Mouse (Mus musculus): Measurements from ENCODE around the gene Oard1. TPM values are rescaled to one million over a fixed set of nuclear protein-coding genes. Genes with fewer than 3 reads are reported as not detected.

Gene Oard1
- 10 to 100 TPM; 81.7 to 98.8 TPM for polyA plus RNA-seq (2017; shearing (Covaris generic))

DNA sequence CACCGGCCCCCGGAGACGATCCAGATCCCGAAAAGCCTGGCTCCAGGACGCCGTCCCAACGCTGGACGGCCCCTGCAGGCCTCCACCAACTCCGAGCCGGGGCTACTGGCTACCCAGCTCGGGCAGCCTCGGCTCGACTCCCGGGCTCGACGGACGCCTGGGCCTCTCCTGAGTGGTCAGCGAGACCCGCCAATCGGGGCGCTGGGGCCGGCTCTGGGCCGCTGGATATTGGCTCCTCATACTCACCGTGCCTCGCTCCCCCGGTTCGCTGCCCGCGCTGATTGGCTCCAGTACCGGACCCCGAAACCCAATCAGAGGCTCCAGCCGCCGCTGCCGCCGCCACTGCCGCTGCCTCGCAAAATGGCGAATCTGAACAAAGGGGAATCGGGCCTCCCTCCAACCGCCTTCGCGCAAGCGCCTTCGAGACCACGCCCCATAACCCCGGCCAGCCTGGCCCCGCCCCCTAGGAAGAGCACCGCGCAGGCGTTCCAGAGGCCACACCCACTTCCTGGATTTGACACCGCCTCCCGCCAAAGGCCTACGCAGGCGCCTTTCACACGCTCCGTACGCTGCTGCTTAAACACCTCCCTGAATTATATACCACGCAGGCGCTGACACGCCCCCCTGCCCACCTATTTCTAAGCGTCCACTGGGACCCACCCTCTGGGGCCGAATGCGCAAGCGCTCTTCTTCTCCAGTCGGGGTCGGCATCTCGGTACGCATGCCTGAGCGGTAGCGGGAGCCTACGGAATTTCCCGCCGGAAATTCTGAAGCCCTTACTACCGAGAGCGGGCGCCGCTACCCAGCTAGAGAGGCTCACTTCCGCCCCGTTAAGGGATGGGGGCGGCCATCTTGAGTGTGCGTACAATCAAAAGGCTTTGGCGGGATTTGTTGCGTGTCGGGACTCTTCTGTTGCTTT lies at the start of gene Oard1, which contains the start of gene Nfya:
TSS of gene Oard1 (plus strand) at position 635 of the 919 bp plus-strand sequence.
TSS of gene Nfya (minus strand) at position 527 of the 919 bp plus-strand sequence.
- peak; percentile 77 for ATAC-seq

DNA sequence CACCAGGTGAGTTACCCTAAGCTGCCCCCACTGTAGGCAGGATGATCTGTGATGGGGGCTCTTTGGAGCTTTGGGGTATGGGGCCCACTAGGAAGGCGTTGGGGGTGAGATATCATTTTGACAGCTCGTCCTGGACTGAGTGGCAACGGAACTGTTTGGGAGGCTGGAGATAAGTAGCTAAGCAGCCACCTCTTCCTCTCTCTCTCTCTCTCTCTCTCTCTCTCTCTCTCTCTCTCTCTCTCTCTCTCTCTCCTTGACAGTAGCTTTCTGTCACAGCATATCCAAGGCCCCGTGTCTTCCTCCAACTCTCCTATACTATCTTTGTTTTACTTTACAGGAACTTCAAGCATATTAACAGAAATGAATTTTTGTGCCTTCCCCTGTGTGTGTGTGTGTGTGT lies 49.4 kb upstream of the Oard1 start:
- no peak for ATAC-seq

- no peak for ATAC-seq
Observed at GRCm38 (mm10) chr17:48362346-48362745, 47.5 kb upstream of the Oard1 start.

GRCm38 (mm10) chr17:48362966-48363365 lies 46.8 kb upstream of the Oard1 start:
- no peak for ATAC-seq

DNA sequence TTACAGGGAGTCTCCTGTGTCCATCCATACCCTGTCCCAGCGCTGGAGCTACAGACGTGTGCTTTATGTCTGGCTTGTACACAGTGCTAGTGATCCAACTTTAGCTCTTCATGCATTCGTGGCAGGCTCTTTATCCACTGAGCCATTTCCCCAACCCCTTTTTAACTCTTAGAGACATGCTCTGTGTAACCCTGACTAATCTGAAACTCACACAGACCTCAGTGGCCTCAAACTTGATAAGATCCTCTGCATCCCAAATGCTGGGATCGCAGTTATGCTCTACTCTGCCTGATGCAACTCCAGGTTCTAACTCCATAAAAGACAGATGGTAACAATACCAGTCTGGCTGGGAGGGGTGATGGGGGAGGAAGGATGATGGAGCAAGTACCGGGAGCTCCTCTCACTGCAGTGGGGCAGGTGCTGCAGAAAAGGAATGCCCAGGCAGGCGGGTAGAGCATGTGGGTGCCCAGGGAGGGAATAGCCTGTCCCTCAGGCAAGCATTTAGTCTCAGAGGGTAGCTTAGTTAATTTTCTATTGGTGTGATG lies 46.3 kb upstream of the Oard1 start:
- no peak for ATAC-seq

GRCm38 (mm10) chr17:48365511-48366155 lies 44.2 kb upstream of the Oard1 start:
- no peak for ATAC-seq

DNA sequence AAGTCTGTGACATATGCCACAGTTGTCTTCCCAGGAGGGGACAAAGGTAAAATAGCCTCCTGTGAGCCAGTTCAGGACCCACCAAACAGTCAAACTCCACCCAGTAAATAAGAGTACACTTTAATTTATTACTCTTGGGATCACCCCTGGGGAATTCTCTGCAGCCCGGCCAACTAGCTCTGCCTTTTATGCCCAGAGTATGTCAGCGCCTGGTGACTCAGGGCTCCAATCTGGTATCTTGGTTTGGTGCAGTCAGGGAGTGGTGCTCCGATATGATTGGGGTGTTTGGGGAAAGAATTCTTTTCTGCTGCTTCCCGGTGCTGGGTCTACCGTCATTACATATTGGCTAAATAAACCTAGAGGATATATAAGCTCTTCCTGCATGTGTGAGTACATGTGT lies 43.0 kb upstream of the Oard1 start:
- ATAC-seq = no peak

GRCm38 (mm10) chr17:48371621-48372020 lies 38.2 kb upstream of the Oard1 start:
- ATAC-seq = no peak

GRCm38 (mm10) chr17:48372987-48373386 lies 36.8 kb upstream of the Oard1 start:
- ATAC-seq = no peak

DNA sequence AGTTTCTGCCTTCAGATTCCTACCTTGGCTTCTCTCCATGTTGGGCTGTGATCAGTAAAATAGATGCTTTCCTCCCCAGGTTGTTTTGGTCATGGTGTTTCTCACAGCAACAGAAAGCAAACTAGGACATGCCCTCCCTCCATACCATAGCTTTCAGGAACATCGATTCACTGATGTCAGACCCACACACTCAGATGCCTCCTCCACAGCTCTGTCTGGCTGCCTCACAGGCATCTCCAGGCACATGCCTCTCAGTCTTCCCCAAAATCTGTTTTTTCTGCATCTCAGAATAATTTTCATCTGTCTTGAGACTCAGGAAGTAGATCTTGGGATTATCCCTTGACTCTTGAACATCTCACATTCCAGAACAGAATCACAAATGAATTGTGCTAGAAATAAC lies 33.7 kb upstream of the Oard1 start:
- no peak for ATAC-seq

DNA sequence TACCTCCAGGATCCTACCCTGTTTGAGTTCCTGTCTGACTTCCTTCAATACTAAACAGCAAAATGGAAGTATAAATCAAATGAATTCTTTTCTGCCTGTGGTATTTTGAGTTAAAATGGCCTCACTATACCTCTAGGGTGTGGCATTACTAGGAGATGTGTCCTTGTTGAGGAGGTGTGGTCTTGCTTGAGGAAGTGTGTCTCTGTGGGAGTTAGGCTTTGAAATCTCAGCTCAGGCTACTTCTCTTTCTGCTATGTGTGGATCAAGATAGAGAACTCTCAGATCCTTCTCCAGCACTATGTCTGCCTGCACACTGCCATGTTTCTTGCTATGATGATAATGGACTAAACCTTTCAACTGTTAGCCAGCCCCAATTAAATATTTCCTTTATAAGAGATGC lies 30.8 kb upstream of the Oard1 start:
- ATAC-seq = no peak

DNA sequence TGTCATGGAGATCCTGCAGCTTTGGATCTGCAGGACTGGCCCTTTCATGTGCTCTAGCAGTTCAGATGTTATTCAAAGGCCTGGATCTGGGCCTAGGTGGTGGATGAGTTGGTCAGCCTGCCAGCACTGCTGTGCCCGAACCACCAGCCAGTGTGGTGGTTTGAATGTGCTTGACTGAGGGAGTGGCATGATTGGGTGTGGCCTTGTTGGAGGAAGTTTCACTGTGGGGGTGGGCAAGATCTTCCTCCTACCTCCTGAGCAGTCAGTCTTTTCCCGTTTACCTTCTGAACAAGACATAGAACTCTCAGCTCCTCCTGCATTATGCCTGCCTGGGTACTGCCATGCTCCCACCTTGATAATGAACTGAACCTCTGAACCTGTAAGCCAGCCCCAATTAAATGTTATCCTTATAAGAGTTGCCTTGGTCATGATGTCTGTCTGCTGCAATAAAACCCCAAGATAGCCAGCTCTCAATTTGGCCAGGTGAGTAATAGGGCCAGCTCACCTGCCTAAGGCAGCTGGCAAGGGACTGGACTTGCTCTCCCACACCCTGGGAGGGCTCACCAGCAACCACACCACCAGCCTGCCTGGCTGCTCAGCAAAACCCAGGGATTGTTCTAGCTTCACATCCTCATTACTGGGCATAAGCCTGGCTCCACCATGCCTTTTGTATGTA lies 23.9 kb upstream of the Oard1 start:
- ATAC-seq = no peak

DNA sequence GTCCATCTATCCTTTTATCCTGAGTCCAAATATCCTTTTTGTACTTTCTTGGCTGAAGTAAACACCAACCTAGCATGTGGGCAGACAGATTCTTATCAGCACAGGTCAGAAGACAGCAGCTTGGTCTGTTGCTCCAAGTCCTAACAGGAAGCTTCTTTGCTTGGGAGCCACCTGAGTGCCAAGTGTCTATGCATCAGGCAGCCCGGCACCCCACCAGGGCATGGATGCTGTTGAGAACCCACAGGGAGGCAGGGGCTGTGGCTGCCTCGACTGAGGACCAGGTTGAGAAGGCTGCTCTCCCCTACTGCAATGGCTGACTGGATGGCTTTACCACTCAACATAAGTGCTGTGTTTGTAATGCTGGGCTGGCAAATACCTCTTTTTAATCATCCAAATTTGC lies 21.1 kb upstream of the Oard1 start:
- ATAC-seq = no peak

- no peak for ATAC-seq
Observed at GRCm38 (mm10) chr17:48389442-48389841, 20.4 kb upstream of the Oard1 start.

- no peak for ATAC-seq
Observed at GRCm38 (mm10) chr17:48391446-48391845, 18.4 kb upstream of the Oard1 start.

- no peak for ATAC-seq
Observed at GRCm38 (mm10) chr17:48392616-48393015, 17.2 kb upstream of the Oard1 start.

- no peak for ATAC-seq
Observed at GRCm38 (mm10) chr17:48401710-48402109, 8.1 kb upstream of the Oard1 start.

GRCm38 (mm10) chr17:48402751-48403150 lies 7.1 kb upstream of the Oard1 start:
- ATAC-seq = no peak

GRCm38 (mm10) chr17:48403848-48404247 lies 6.0 kb upstream of the Oard1 start:
- ATAC-seq = peak; percentile 60

GRCm38 (mm10) chr17:48404706-48405105 lies 5.1 kb upstream of the Oard1 start:
- no peak for ATAC-seq

GRCm38 (mm10) chr17:48407154-48407553 lies 2.7 kb upstream of the Oard1 start:
- ATAC-seq = no peak

GRCm38 (mm10) chr17:48407910-48408525 lies 1.8 kb upstream of the Oard1 start:
- ATAC-seq = no peak

Data from CD4-positive, CD25-positive, alpha-beta regulatory T cell, adult 4 months (primary cell).